Mouse (Mus musculus) lung, postnatal 0 days (tissue): ENCODE measurements around the gene Sash1. TPM values are rescaled to one million over a fixed set of nuclear protein-coding genes. Genes with fewer than 3 reads are reported as not detected.

Source experiments
- ATAC-seq: fragments of 200-750 bp; cut with Nextera tagmentation; 2 replicates; pipeline ENCODE4 v1.8.0; 2017; ENCODE audit warnings: moderate library complexity
- DNase-seq: peaks from one replicate; pipeline ENCODE4 v3.0.0-alpha.2; 2016; ENCODE audit warnings: low spot score
- H3K27ac ChIP-seq: fragments of 300-500 bp; sonication (generic); 2 replicates; pipeline ENCODE4 v1.5.1; 2014; ENCODE audit warnings: antibody characterized with exemption, mild to moderate bottlenecking, low read length, mixed read lengths
- H3K27me3 ChIP-seq: fragments of 300-500 bp; sonication (generic); replicated peaks from 2 replicates; pipeline ENCODE4 v1.6.1; 2014; ENCODE audit warnings: low read length, mixed read lengths; ENCODE audit not compliant: insufficient read depth
- H3K36me3 ChIP-seq: fragments of 300-500 bp; sonication (generic); 2 replicates; pipeline ENCODE4 v1.6.1; 2014; ENCODE audit warnings: low read length, mixed read lengths; ENCODE audit not compliant: insufficient read depth
- H3K4me1 ChIP-seq: fragments of 300-500 bp; sonication (generic); 2 replicates; pipeline ENCODE4 v1.6.1; 2014; ENCODE audit warnings: antibody characterized with exemption, low read depth, low read length, mixed read lengths; ENCODE audit not compliant: insufficient read depth
- H3K4me2 ChIP-seq: fragments of 300-500 bp; sonication (generic); replicated peaks from 2 replicates; pipeline ENCODE4 v1.6.1; 2014; ENCODE audit warnings: low read depth, mild to moderate bottlenecking, low read length, moderate library complexity, mixed read lengths
- H3K4me3 ChIP-seq: fragments of 300-500 bp; sonication (generic); 2 replicates; pipeline ENCODE4 v1.5.1; 2014; ENCODE audit warnings: low read depth, low read length
- H3K9ac ChIP-seq: fragments of 300-500 bp; sonication (generic); replicated peaks from 2 replicates; pipeline ENCODE4 v1.6.1; 2014; ENCODE audit warnings: low read depth, mild to moderate bottlenecking
- H3K9me3 ChIP-seq: fragments of 300-500 bp; sonication (generic); 2 replicates; pipeline ENCODE4 v1.6.1; 2016; ENCODE audit warnings: low read length, mixed read lengths
- CTCF ChIP-seq: IDR thresholded peaks from 2 replicates; pipeline ENCODE4 v1.5.1; 2016; ENCODE audit warnings: antibody characterized with exemption, mild to moderate bottlenecking
- EP300 ChIP-seq: IDR thresholded peaks from 2 replicates; pipeline ENCODE4 v1.6.1; 2016; ENCODE audit warnings: antibody characterized with exemption, mild to moderate bottlenecking, control low read depth
- WGBS: fragments of 180-500 bp; shearing (Covaris S2); extraction: QIAGEN DNeasy Blood & Tissue Kit; methylation state at CpG from one replicate; pipeline ENCODE4 v1.1.7; 2014; 5-methylcytosine and 5-hydroxymethylcytosine counted together
- polyA plus RNA-seq: library from polyadenylated mRNA; unstranded; fragments of >200 nt; fragmentation: Nextera tagmentation; extraction: Ambion mirVana; gene quantifications from 2 replicates; pipeline ENCODE4 v1.2.1, GENCODE M21; 2015

Gene Sash1
- polyA plus RNA-seq, 1 experiment from 2014 or later, result 10.1 TPM

GRCm38 (mm10) chr10:8775794-8776193, 110.1 kb downstream of the Sash1 start:
- DNase-seq (peak; percentile 65), ATAC-seq (peak; percentile 50; the same call in 1 of the 2 replicates)
- H3K4me3 ChIP-seq, result no peak overlapping the region
- no peaks in the 10 kb centered on the region for H3K9me3 ChIP-seq
- H3K9ac ChIP-seq, result no peak overlapping the region
- H3K4me2 ChIP-seq, result no peak overlapping the region
- no peak overlapping the region for H3K27ac ChIP-seq
- 83% methylated on average over 2 of the region's 2 CpGs for WGBS
- H3K4me1 ChIP-seq, result no peaks in the 10 kb centered on the region; the same call in 1 of the 2 replicates
- TF ChIP-seq EP300 (no peak), CTCF (no peak)
- H3K36me3 ChIP-seq, result peaks cover 2% of the 10 kb centered on the region
- H3K27me3 ChIP-seq, result no peaks in the 10 kb centered on the region

- Histone ChIP-seq H3K4me3 (no peak overlapping the region), H3K27me3 (no peaks in the 10 kb centered on the region), H3K9ac (no peak overlapping the region), H3K4me1 (no peaks in the 10 kb centered on the region; the same call in 1 of the 2 replicates), H3K4me2 (no peak overlapping the region), H3K9me3 (no peaks in the 10 kb centered on the region), H3K27ac (peak overlapping the region; percentile 38; the same call in 1 of the 2 replicates), H3K36me3 (no peaks in the 10 kb centered on the region; the same call in none of the 2 replicates)
- DNase-seq, result peak; percentile 77
- peak; percentile 77 for ATAC-seq
- WGBS, result 59% methylated on average over 4 of the region's 4 CpGs
- TF ChIP-seq EP300 (no peak), CTCF (no peak)
Observed at GRCm38 (mm10) chr10:8772464-8773209, 113.2 kb downstream of the Sash1 start.

- Histone ChIP-seq H3K36me3 (no peaks in the 10 kb centered on the region; the same call in none of the 2 replicates), H3K4me2 (no peak overlapping the region), H3K27me3 (no peaks in the 10 kb centered on the region), H3K27ac (no peak overlapping the region), H3K9ac (no peak overlapping the region), H3K9me3 (no peaks in the 10 kb centered on the region), H3K4me3 (no peak overlapping the region), H3K4me1 (no peaks in the 10 kb centered on the region; the same call in 1 of the 2 replicates)
- peak; percentile 28 for TF ChIP-seq CTCF
- TF ChIP-seq EP300, result no peak
- no peak for ATAC-seq
- 91% methylated on average over 12 of the region's 12 CpGs for WGBS
- DNase-seq, result no peak
Observed at GRCm38 (mm10) chr10:8770931-8771653, 114.8 kb downstream of the Sash1 start.

GRCm38 (mm10) chr10:8768654-8769053, 117.2 kb downstream of the Sash1 start:
- Histone ChIP-seq H3K4me3 (no peak overlapping the region), H3K9me3 (no peaks in the 10 kb centered on the region), H3K9ac (no peak overlapping the region), H3K4me2 (no peak overlapping the region), H3K27ac (no peak overlapping the region), H3K36me3 (no peaks in the 10 kb centered on the region; the same call in 1 of the 2 replicates), H3K4me1 (no peaks in the 10 kb centered on the region; the same call in 1 of the 2 replicates), H3K27me3 (no peaks in the 10 kb centered on the region)
- DNase-seq (peak; percentile 19), ATAC-seq (no peak)
- TF ChIP-seq EP300 (no peak), CTCF (no peak)
- 83% methylated on average over 8 of the region's 8 CpGs for WGBS

- H3K4me1 ChIP-seq, result no peaks in the 10 kb centered on the region
- H3K36me3 ChIP-seq, result no peaks in the 10 kb centered on the region; the same call in 1 of the 2 replicates
- DNase-seq (peak; percentile 59), ATAC-seq (peak; percentile 67)
- H3K4me3 ChIP-seq, result no peak overlapping the region
- H3K9me3 ChIP-seq, result no peaks in the 10 kb centered on the region
- H3K27me3 ChIP-seq, result no peaks in the 10 kb centered on the region
- 56% methylated on average over 5 of the region's 5 CpGs for WGBS
- no peak overlapping the region for H3K9ac ChIP-seq
- no peak overlapping the region for H3K27ac ChIP-seq
- TF ChIP-seq CTCF, result no peak
- TF ChIP-seq EP300, result no peak
- H3K4me2 ChIP-seq, result no peak overlapping the region
Observed at GRCm38 (mm10) chr10:8767381-8767780, 118.5 kb downstream of the Sash1 start.

- DNase-seq, result peak; percentile 41
- 73% methylated on average over 10 of the region's 10 CpGs for WGBS
- H3K27ac ChIP-seq, result no peak overlapping the region
- no peaks in the 10 kb centered on the region for H3K4me1 ChIP-seq
- no peak overlapping the region for H3K9ac ChIP-seq
- no peaks in the 10 kb centered on the region for H3K27me3 ChIP-seq
- H3K4me3 ChIP-seq, result no peak overlapping the region
- no peak overlapping the region for H3K4me2 ChIP-seq
- H3K36me3 ChIP-seq, result no peaks in the 10 kb centered on the region
- ATAC-seq, result no peak
- TF ChIP-seq CTCF (peak; percentile 68), EP300 (no peak)
- no peaks in the 10 kb centered on the region for H3K9me3 ChIP-seq
Observed at GRCm38 (mm10) chr10:8765922-8766522, 119.8 kb downstream of the Sash1 start.
